Mouse (Mus musculus) bone marrow macrophage, adult 2 months (primary cell): ENCODE results near the gene Baiap2l1. TPM values are rescaled to one million over a fixed set of nuclear protein-coding genes. Genes with fewer than 3 reads are reported as not detected.

Experiments used
- H3K27ac ChIP-seq: 2 replicates; pipeline ENCODE4 v1.5.1; 2012; ENCODE audit warnings: low read depth, low read length; ENCODE audit not compliant: insufficient read depth
- H3K4me1 ChIP-seq: 2 replicates; pipeline ENCODE4 v1.6.1; 2012; ENCODE audit warnings: low read length; ENCODE audit not compliant: control insufficient read depth, insufficient read depth
- H3K4me3 ChIP-seq: 2 replicates; pipeline ENCODE4 v1.5.1; 2012; ENCODE audit warnings: mild to moderate bottlenecking, low read length, moderate library complexity; ENCODE audit not compliant: insufficient read depth
- CTCF ChIP-seq: IDR thresholded peaks from 2 replicates; pipeline ENCODE4 v1.5.1; 2012; ENCODE audit warnings: low read depth, mild to moderate bottlenecking, low read length, moderate library complexity
- POLR2A ChIP-seq: IDR thresholded peaks from 2 replicates; pipeline ENCODE4 v1.6.1; 2012; ENCODE audit warnings: mild to moderate bottlenecking, low read depth, low read length, borderline replicate concordance
- polyA plus RNA-seq: library from polyadenylated mRNA; stranded (reverse); fragments of >200 nt; gene quantifications from 2 replicates; pipeline ENCODE4 v1.2.4, GENCODE M21; 2012; ENCODE audit not compliant: missing spikeins, insufficient read depth, insufficient read length

Gene Baiap2l1
- polyA plus RNA-seq, 1 experiment, result not detected

DNA sequence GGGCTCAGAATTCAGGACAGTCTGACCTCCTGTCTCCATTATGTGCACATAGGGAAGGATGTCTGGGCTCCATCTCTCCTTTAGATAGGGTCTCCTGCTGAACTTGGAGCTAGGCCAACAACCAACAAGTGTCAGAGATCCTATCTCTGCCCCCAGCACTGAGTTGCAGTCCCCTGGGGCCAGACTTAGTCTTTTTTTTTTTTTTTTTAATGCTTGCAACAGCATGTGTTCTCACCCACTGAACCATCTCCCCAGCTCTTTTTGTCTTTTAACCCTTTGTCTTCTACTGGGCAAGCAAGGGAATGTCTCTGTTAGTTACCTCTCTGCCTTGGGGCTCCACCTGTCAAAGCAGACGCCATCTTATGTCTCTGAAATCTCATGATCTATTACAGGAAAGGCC is 118.9 kb downstream of the Baiap2l1 start:
- no peak for TF ChIP-seq CTCF
- TF ChIP-seq POLR2A, result no peak
- Histone ChIP-seq H3K4me3 (no peak overlapping the region), H3K27ac (no peak overlapping the region), H3K4me1 (no peaks in the 10 kb centered on the region)

DNA sequence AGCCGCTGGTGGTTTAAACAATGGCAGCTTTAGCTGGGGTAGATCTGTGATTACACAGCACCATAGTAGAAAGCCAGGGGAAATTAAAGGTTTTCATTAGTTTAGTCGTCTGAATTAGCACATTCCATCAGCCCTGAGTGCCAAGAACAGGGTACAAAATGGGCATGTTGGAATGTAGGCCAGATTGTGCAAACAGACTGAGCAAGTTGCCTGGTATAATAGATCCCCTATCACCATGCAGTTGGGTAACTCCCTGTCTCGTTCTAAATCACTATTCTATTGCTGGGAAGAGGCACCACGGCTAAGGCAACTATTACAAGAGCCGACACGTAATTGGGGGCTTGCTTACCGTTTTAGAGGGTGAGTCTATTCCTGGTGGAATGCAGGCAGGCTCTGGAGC is 123.2 kb downstream of the Baiap2l1 start:
- Histone ChIP-seq H3K4me3 (no peak overlapping the region), H3K27ac (no peak overlapping the region)

DNA sequence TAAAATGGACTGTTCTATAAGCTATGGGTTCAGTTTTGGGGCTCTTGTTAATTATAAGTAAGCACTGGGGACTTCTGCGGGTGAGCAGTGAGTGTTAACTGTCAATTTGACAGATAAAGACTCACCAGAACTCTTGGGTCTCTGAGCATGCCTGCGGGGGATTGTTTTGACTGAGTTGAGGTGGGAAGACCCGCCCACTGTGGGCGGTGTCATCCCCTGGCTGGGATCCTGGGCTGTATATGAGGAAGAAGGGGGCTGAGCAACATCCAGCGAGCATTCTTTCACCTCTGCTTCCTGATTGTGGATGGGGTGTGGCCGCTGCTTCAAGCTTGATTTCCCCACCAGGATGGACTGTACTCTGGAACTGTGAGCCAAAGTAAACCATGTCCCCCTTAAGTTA is 123.7 kb downstream of the Baiap2l1 start:
- Histone ChIP-seq H3K27ac (no peak overlapping the region), H3K4me1 (no peaks in the 10 kb centered on the region), H3K4me3 (no peak overlapping the region)
- no peak for TF ChIP-seq POLR2A
- TF ChIP-seq CTCF, result no peak

More for the DNA sequence above, 123.2 kb downstream of the Baiap2l1 start:
- H3K4me1 ChIP-seq, result no peaks in the 10 kb centered on the region
- TF ChIP-seq POLR2A, result no peak
- TF ChIP-seq CTCF, result no peak

DNA sequence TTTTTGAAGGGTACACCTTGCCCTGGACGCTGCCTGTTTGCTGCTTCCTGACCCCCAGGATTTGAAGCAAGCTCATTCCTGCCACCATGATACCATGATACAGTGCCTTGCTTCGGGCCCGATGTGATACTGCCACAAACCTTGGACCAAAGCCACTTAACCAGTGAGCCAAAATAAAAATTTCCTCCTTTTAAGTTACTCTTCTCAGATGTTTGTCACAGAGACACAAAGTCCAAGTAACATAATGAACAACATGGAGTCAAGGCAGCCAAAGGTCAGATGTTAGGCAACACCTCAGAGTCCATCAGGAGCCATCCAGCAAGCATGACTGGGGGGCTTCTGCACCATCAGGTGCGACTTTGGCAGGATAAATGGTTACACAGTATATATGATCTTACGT is 125.4 kb downstream of the Baiap2l1 start:
- Histone ChIP-seq H3K4me3 (no peak overlapping the region), H3K27ac (no peak overlapping the region), H3K4me1 (no peaks in the 10 kb centered on the region)
- TF ChIP-seq CTCF (no peak), POLR2A (no peak)

DNA sequence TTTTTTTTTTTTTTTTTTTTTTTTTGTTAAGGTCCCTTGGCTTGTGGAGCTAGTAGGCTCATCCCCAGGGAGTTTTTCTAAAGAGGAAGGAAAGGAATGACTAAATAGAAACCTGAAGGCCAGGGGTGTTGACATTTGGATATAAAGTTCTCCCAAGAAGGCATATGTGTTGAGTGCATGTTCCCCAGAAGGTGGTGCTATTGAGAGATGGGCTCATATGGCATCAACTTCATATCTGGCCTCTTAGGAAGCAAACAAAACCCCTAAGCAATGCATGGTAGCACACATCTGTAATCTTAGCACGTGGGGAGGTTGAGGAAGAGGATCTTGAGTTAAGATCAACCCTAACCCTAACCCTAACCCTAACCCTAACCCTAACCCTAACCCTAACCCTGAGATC is 126.5 kb downstream of the Baiap2l1 start:
- Histone ChIP-seq H3K4me3 (no peak overlapping the region), H3K4me1 (no peaks in the 10 kb centered on the region), H3K27ac (no peak overlapping the region)
- TF ChIP-seq POLR2A (no peak), CTCF (no peak)

DNA sequence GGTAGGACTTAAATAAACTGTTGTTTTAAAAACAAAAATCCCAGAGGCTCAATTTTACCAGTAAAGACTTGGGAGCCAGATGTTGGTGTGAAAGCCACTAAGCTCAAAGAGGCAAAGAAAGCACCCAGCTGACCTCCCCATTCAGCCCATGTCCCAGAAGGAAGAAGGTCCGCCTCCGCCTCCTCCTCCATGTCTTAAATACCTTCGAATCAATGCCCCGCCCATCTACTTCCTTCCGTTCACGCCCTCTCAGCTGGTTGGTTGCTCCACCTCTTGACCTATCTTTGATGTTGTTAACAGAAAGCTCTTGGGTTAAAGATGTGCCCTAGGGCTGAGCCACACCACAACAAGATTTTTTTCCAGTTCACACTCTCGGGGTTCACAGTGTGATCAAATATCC is 127.7 kb downstream of the Baiap2l1 start:
- Histone ChIP-seq H3K4me1 (peaks cover under 1% of the 10 kb centered on the region; the same call in 1 of the 2 replicates), H3K4me3 (no peak overlapping the region), H3K27ac (no peak overlapping the region)
- TF ChIP-seq CTCF (no peak), POLR2A (no peak)

DNA sequence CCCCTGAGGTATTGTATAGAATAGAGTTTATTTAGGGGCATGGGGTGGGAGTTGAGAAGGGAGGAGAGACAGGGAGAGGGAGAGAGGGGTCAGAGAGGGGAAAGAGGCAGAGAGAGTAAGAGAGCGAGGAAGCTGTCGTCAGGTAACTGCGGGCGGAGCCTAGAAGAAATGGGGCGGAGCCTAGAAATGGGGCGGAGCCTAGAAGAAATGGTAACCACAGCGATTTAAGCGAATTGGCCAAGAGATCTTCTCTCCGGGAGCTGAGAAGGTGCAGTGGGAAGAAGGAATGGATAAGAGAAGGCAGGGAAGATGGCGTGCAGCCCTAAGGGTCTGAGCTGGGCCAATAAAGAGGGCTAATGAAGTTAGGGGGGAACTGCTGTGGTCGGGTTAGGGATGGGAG is 131.7 kb downstream of the Baiap2l1 start:
- no peak for TF ChIP-seq CTCF
- no peak for TF ChIP-seq POLR2A
- Histone ChIP-seq H3K4me3 (no peak overlapping the region), H3K27ac (no peak overlapping the region), H3K4me1 (peaks cover 16% of the 10 kb centered on the region)

DNA sequence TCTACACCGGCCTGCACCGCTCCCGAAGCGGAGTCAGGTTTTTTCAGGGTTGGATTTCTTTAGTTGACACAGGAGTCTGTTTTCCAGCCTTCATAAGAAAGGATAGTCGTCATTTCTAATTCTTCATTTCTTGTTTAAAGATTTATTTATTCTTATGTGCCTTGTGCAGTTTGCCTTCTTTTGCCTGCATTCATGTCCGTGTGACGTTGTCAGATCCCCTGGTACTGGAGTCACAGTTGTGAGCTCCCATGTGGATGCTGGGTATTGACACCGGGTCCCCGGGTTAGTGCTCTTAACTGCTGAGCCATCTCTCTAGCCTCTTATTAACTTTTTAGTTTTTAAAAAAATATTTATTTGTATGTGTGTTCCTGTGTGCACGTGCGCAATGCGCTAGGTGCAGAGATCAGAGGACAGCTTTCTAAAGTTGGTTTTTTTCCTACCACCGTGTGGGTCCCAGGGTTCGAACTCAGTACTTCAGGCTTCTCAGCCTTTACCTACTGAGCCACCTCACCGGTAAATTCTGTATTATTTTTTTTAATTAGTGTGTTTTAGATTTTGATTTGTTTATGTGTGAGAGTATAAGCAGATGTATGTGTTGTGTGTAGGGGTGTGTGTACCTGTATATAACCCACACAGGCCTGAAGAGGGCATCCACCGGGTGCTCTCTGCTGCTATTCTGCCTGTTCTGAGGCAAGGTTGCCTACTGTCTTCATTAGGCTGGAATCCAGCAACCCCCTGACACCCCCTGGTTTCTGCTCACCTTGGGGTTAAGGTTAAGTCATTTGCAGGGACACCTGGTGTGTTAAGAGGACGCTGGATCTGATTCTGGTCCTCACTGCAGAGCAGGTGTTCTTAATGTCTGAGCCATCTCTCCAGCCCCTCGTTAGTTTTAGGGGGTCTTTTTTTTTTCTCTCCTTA is 133.8 kb downstream of the Baiap2l1 start:
- Histone ChIP-seq H3K27ac (peak overlapping the region; percentile 87), H3K4me3 (peak overlapping the region; percentile 100), H3K4me1 (peaks cover 35% of the 10 kb centered on the region)
- TF ChIP-seq POLR2A, result no peak
- TF ChIP-seq CTCF, result no peak

DNA sequence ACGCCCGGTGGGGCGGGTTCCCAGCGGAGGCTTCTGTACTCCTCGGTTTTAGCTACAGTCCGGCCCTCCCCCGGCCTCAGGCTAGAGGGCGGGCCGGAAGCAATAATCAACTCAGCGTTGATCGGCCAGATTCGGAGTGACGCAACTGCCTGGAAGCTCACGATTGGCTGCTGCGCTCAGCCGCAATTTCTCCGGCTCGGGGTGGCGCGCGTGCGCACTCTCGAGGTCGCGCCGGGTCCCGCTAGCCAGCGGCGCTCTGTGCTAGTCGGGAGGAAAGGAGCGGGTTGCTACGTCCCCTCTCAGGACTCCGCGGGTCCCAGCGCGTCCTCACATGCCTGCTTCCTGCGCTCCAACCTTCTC is 134.4 kb downstream of the Baiap2l1 start, which contains the start of gene Tecpr1:
Gene Tecpr1, minus strand, starts transcription at position 113 of the 360 bp plus-strand sequence.
- Histone ChIP-seq H3K4me1 (peaks cover 42% of the 10 kb centered on the region), H3K4me3 (peak within 1 kb of the TSS; percentile 100), H3K27ac (peak within 1 kb of the TSS; percentile 96)
- TF ChIP-seq CTCF, result no peak
- no peak for TF ChIP-seq POLR2A

DNA sequence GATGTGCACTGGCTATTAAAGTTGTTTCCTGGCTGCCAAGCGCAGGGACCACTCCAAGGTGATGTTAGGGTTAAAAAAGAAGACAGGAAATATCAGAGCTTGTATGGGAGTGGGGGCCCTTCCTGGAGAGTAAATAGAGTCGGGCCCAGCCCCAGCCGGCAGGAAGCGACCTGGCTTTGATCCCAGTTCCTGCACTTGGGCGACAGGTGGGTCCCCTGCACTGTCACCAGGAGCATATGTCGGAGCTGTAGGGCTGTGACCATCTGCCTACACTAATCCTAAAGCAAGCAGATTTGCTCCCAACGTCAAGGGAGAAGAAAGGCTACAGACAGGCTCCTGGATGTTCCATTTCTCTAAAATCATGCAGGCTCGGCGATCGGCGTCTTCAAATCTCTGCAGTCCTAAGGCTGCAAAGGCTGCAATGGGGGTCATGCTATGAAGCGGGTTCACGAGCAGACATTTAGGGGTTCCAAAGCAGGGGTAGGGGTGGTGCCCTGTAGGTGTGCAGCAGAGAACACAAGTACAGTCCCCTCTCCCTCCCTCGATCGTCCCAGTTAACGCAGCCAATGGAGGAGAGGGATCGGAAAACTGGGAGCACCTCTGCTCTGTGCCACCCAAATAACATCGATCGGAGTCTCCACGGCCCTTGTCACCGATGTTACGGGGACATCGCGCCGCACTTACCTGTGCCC is 135.0 kb downstream of the Baiap2l1 start:
- H3K4me1 ChIP-seq, result peaks cover 46% of the 10 kb centered on the region
- H3K4me3 ChIP-seq, result peak overlapping the region; percentile 83
- peak overlapping the region; percentile 96 for H3K27ac ChIP-seq
- no peak; the same call in 1 of the 2 replicates for TF ChIP-seq POLR2A
- no peak for TF ChIP-seq CTCF
